In the genomic region with DNA sequence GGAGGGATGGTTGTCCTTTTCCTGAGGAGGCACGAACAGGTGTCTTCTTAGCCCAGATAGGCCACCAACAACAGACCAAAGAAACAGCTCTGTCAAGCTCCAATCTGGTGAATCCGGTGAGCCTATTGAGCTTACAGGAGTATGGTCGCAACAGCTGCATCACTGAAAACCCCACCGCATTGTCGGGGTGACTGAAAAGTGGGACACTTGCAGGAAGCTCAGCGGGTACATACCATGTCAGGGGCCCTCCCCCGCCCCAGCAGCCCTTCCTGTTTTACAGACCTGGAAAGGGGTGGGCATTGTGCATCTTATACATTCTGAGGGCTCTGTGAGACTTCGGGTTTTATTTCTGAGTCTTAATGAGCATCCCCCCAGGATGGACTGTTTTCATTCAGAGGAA, we compare ENCODE assay signal across 32 mouse cellular contexts. TPM values are rescaled to one million over a fixed set of nuclear protein-coding genes. Genes with fewer than 3 reads are reported as not detected.
"Had no signal": no experiment of that assay in that cellular context is flagged by ENCODE, and none has a peak within 500 bp of the region (broad histone marks: within the 10 kb centered on the region; RNA-seq: fewer than 3 reads in every experiment).

No protein-coding gene starts in this region.

- ATAC-seq: intestine, embryonic 15.5 days; liver, postnatal 0 days; lung, postnatal 0 days; midbrain, embryonic 13.5 days; midbrain, embryonic 16.5 days had no signal

- H3K27ac ChIP-seq: intestine, embryonic 15.5 days; limb, embryonic 10.5 days; limb, embryonic 13.5 days; liver, embryonic 14.5 days; macrophage; midbrain, embryonic 10.5 days; midbrain, embryonic 13.5 days; neural tube, embryonic 13.5 days; stomach, postnatal 0 days had no signal

- H3K4me3 ChIP-seq: intestine, embryonic 15.5 days; limb, embryonic 10.5 days; limb, embryonic 13.5 days; megakaryocyte, embryonic 14.5 days; midbrain, embryonic 10.5 days; midbrain, embryonic 13.5 days; myocyte; neural tube, embryonic 13.5 days had no signal

- DNase-seq: kidney, adult 18-20 months; kidney, adult 9 months; kidney, postnatal 14 days; kidney, postnatal 4 days; liver, postnatal 0 days; lung, embryonic 14.5 days; retina, postnatal 1 day had no signal

- H3K4me1 ChIP-seq: intestine, embryonic 15.5 days; limb, embryonic 10.5 days; midbrain, embryonic 10.5 days; midbrain, embryonic 13.5 days; neural tube, embryonic 13.5 days had no signal

- H3K27me3 ChIP-seq: intestine, embryonic 15.5 days; limb, embryonic 13.5 days; megakaryocyte, embryonic 14.5 days; midbrain, embryonic 13.5 days; neural tube, embryonic 13.5 days had no signal

RNA-seq across cellular contexts. Expression of a gene that starts 34.0 kb away (rescaled TPM):
- total RNA-seq: layer of hippocampus, adult 18-20 months; left cerebral cortex, adult 8-10 months; left cerebral cortex, postnatal 14 days; liver, adult 2 months; monocyte, adult 5-6 weeks had no signal
- polyA plus RNA-seq: limb, embryonic 13.5 days; liver, adult 2 months; lung, embryonic 14.5 days; macrophage; midbrain, embryonic 10.5 days; midbrain, embryonic 13.5 days; midbrain, embryonic 16.5 days; myocyte; neural tube, embryonic 13.5 days; small intestine, adult 2 months; stomach, embryonic 14.5 days; stomach, postnatal 0 days; urinary bladder, adult 2 months had no signal

RNA-seq across cellular contexts. Expression of a gene that starts 44.7 kb away (rescaled TPM):
- total RNA-seq: layer of hippocampus, adult 18-20 months; layer of hippocampus, postnatal 14 days; left cerebral cortex, adult 8-10 months; left cerebral cortex, postnatal 14 days; liver, adult 2 months; monocyte, adult 5-6 weeks; neutrophil, adult 5-6 weeks had no signal
- polyA plus RNA-seq: intestine, embryonic 15.5 days; kidney, embryonic 16.5 days; limb, embryonic 10.5 days; limb, embryonic 13.5 days; liver, adult 2 months; liver, embryonic 14.5 days; liver, postnatal 0 days; lung, embryonic 14.5 days; lung, postnatal 0 days; macrophage; midbrain, embryonic 10.5 days; midbrain, embryonic 13.5 days; midbrain, embryonic 16.5 days; myocyte; neural tube, embryonic 13.5 days; small intestine, adult 2 months; spleen, adult 2 months; stomach, embryonic 14.5 days; stomach, postnatal 0 days; urinary bladder, adult 2 months had no signal
